Mouse (Mus musculus) liver, postnatal 0 days (tissue): ENCODE results near the gene Ccdc50. TPM values are rescaled to one million over a fixed set of nuclear protein-coding genes. Genes with fewer than 3 reads are reported as not detected.

ENCODE experiments used
- ATAC-seq: fragments of 200-750 bp; cut with Nextera tagmentation; 2 replicates; pipeline ENCODE4 v1.8.0; 2017; ENCODE audit warnings: mild to moderate bottlenecking, moderate library complexity
- DNase-seq: peaks from one replicate; pipeline ENCODE4 v3.0.0-alpha.2; 2016
- H3K27ac ChIP-seq: fragments of 300-500 bp; sonication (generic); 2 replicates; pipeline ENCODE4 v1.5.1; 2014; ENCODE audit warnings: antibody characterized with exemption, moderate library complexity, mild to moderate bottlenecking, low read depth
- H3K27me3 ChIP-seq: fragments of 300-500 bp; sonication (generic); 2 replicates; pipeline ENCODE4 v1.6.1; 2014; ENCODE audit warnings: low read length, control low read depth, mixed read lengths; ENCODE audit not compliant: insufficient read depth
- H3K36me3 ChIP-seq: fragments of 300-500 bp; sonication (generic); replicated peaks from 2 replicates; pipeline ENCODE4 v1.6.1; 2014; ENCODE audit warnings: mild to moderate bottlenecking, control low read depth, low read length, moderate library complexity, mixed read lengths; ENCODE audit not compliant: insufficient read depth
- H3K4me1 ChIP-seq: fragments of 300-500 bp; sonication (generic); 2 replicates; pipeline ENCODE4 v1.6.1; 2014; ENCODE audit warnings: antibody characterized with exemption, mild to moderate bottlenecking, control low read depth; ENCODE audit not compliant: insufficient read depth
- H3K4me2 ChIP-seq: fragments of 300-500 bp; sonication (generic); 2 replicates; pipeline ENCODE4 v1.6.1; 2014; ENCODE audit warnings: low read depth, mild to moderate bottlenecking, low read length, moderate library complexity, mixed read lengths
- H3K4me3 ChIP-seq: fragments of 300-500 bp; sonication (generic); 2 replicates; pipeline ENCODE4 v1.5.1; 2014; ENCODE audit warnings: low read depth, low read length
- H3K9ac ChIP-seq: fragments of 300-500 bp; sonication (generic); replicated peaks from 2 replicates; pipeline ENCODE4 v1.6.1; 2014; ENCODE audit warnings: mild to moderate bottlenecking, moderate library complexity
- H3K9me3 ChIP-seq: fragments of 300-500 bp; sonication (generic); 2 replicates; pipeline ENCODE4 v1.6.1; 2016; ENCODE audit warnings: mild to moderate bottlenecking, control low read depth, low read length, mixed read lengths
- CTCF ChIP-seq: sonication (generic); IDR thresholded peaks from 2 replicates; pipeline ENCODE4 v1.5.1; 2016; ENCODE audit warnings: antibody characterized with exemption, low read depth
- EP300 ChIP-seq: IDR thresholded peaks from 2 replicates; pipeline ENCODE4 v1.6.1; 2016; ENCODE audit warnings: antibody characterized with exemption, low read depth, mild to moderate bottlenecking
- WGBS: fragments of 180-500 bp; shearing (Covaris S2); extraction: QIAGEN DNeasy Blood & Tissue Kit; methylation state at CpG from one replicate; pipeline ENCODE4 v1.1.7; 2014; ENCODE audit not compliant: insufficient replicate concordance; 5-methylcytosine and 5-hydroxymethylcytosine counted together
- polyA plus RNA-seq: library from polyadenylated mRNA; unstranded; fragments of >200 nt; fragmentation: Nextera tagmentation; extraction: Ambion mirVana; gene quantifications from 2 replicates; pipeline ENCODE4 v1.2.1, GENCODE M21; 2015

The Ccdc50 gene
- polyA plus RNA-seq, 1 experiment from 2014 or later, result 10.3 TPM

- Histone ChIP-seq H3K36me3 (no peaks in the 10 kb centered on the region), H3K4me1 (peaks cover 8% of the 10 kb centered on the region), H3K27me3 (no peaks in the 10 kb centered on the region), H3K4me3 (no peak overlapping the region), H3K4me2 (no peak overlapping the region), H3K9ac (no peak overlapping the region), H3K9me3 (no peaks in the 10 kb centered on the region), H3K27ac (no peak overlapping the region)
- 61% methylated on average over 4 of the region's 4 CpGs for WGBS
- no peak for TF ChIP-seq EP300
- no peak for TF ChIP-seq CTCF
- ATAC-seq, result no peak
- DNase-seq, result no peak
Observed at GRCm38 (mm10) chr16:27384893-27385603, 3.6 kb upstream of the Ccdc50 start.

- H3K9me3 ChIP-seq, result no peaks in the 10 kb centered on the region
- ATAC-seq, result no peak
Observed at GRCm38 (mm10) chr16:27385649-27386048, 3.0 kb upstream of the Ccdc50 start.

GRCm38 (mm10) chr16:27386850-27387407, 1.7 kb upstream of the Ccdc50 start:
- Histone ChIP-seq H3K9me3 (no peaks in the 10 kb centered on the region), H3K9ac (no peak overlapping the region), H3K4me3 (no peak overlapping the region), H3K4me2 (no peak overlapping the region), H3K36me3 (no peaks in the 10 kb centered on the region), H3K4me1 (peaks cover 8% of the 10 kb centered on the region), H3K27me3 (no peaks in the 10 kb centered on the region), H3K27ac (0 out of 2 replicates have a peak overlapping the region, but pooled peaks have one; percentile 95)
- WGBS, result 63% methylated on average over 4 of the region's 4 CpGs
- DNase-seq (no peak), ATAC-seq (no peak)
- TF ChIP-seq CTCF (no peak), EP300 (no peak)

More at GRCm38 (mm10) chr16:27385649-27386048, 3.0 kb upstream of the Ccdc50 start:
- H3K4me1 ChIP-seq, result peaks cover 8% of the 10 kb centered on the region
- H3K27ac ChIP-seq, result no peak overlapping the region
- WGBS, result 71% methylated on average over 1 of the region's 1 CpGs
- H3K27me3 ChIP-seq, result no peaks in the 10 kb centered on the region
- no peak overlapping the region for H3K4me3 ChIP-seq
- no peak overlapping the region for H3K9ac ChIP-seq
- no peaks in the 10 kb centered on the region for H3K36me3 ChIP-seq
- DNase-seq, result no peak
- no peak for TF ChIP-seq EP300
- TF ChIP-seq CTCF, result no peak
- no peak overlapping the region for H3K4me2 ChIP-seq

GRCm38 (mm10) chr16:27387634-27388611, 746 bp upstream of the Ccdc50 start:
- no peak for DNase-seq
- TF ChIP-seq CTCF (no peak), EP300 (no peak)
- Histone ChIP-seq H3K9me3 (no peaks in the 10 kb centered on the region), H3K27ac (peak overlapping the region; percentile 95), H3K4me1 (peaks cover 8% of the 10 kb centered on the region), H3K27me3 (no peaks in the 10 kb centered on the region), H3K9ac (peak overlapping the region; percentile 96), H3K4me3 (peak overlapping the region; percentile 86), H3K4me2 (peak overlapping the region; percentile 79), H3K36me3 (no peaks in the 10 kb centered on the region)
- no peak for ATAC-seq
- 17% methylated on average over 12 of the region's 12 CpGs for WGBS

- TF ChIP-seq EP300 (no peak), CTCF (no peak)
- DNase-seq (no peak), ATAC-seq (no peak)
- H3K36me3 ChIP-seq, result no peaks in the 10 kb centered on the region
- peaks cover 8% of the 10 kb centered on the region for H3K4me1 ChIP-seq
- WGBS, result 35% methylated on average over 7 of the region's 7 CpGs
- peak overlapping the region; percentile 86 for H3K4me3 ChIP-seq
- H3K9me3 ChIP-seq, result no peaks in the 10 kb centered on the region
- H3K9ac ChIP-seq, result peak overlapping the region; percentile 96
- peak overlapping the region; percentile 79 for H3K4me2 ChIP-seq
- H3K27me3 ChIP-seq, result no peaks in the 10 kb centered on the region
- H3K27ac ChIP-seq, result peak overlapping the region; percentile 95
Observed at GRCm38 (mm10) chr16:27389534-27390282, 1.0 kb downstream of the Ccdc50 start.
